Mouse (Mus musculus): ENCODE results near the gene Morn1. TPM values are rescaled to one million over a fixed set of nuclear protein-coding genes. Genes with fewer than 3 reads are reported as not detected.

Gene Morn1
- polyA plus RNA-seq, 1 experiment from 2014 or later = 6.3 TPM

DNA sequence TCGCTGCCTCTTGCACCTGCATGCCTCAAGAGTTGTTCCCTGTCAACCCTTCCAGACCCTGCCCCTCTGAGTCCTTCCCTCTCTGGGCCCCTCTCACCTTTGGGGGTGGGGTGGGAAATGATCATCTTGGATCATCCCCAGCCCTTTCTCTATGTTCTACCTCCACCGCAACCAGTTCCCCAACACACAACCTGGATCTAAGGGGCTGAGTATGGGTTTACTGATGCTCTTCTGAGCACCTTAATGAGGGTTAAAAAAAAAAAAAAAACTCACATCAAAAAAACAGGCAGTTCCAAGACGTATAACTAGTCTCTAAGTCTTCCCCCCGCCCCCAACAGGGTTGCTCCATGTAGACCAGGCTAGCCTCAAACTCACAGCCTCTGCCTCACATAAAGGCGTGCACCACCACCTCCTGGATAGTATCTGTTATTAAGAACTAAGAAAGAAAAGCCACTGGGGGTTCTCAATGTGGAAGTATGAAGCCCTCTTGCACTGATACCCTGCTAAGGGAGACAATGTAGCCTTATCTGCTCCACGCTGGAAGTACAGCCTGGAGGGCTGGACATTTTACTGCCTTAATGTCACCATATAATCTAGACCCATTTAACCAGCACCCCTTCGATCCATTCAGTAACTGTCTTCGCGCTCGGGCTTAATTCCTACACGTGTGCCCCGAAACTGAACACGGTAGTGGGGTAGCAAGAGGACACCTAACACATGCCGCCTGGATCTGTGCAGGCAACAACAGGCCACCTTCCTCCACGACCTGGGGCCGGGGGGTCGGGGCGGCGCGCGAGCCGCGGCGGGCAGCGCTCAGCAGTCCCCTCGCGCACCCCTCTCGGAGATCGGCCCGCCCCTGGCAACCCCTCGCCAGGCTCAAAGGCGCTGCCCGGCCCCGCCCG, 920 bp upstream of the Morn1 start:
- WGBS = 6% methylated on average over 35 of the region's 35 CpGs
- 0 out of 2 replicates have a peak, but pooled peaks have one; percentile 0 for ATAC-seq (ENCODE audit: low read depth)
- Histone ChIP-seq H3K36me3 (ENCODE audit: control insufficient read depth, insufficient read depth, low read length) (peaks cover 5% of the 10 kb centered on the region), H3K4me1 (ENCODE audit: control insufficient read depth, insufficient read depth, low read length) (peaks cover 16% of the 10 kb centered on the region), H3K4me2 (ENCODE audit: low read depth, low read length) (peak overlapping the region; percentile 66), H3K27ac (ENCODE audit: low read depth, low read length) (peak overlapping the region; percentile 79), H3K27me3 (ENCODE audit: control insufficient read depth, insufficient read depth, low read length) (no peaks in the 10 kb centered on the region; the same call in 1 of the 2 replicates), H3K4me3 (ENCODE audit: low read depth, low read length) (peak overlapping the region; percentile 78), H3K9ac (replicated peaks; ENCODE audit: low read depth, low read length) (peak overlapping the region; percentile 80), H3K9me3 (ENCODE audit: control insufficient read depth, low read length) (no peaks in the 10 kb centered on the region)

GRCm38 (mm10) chr4:155089241-155089640, 2.9 kb downstream of the Morn1 start:
- no peak overlapping the region for H3K4me3 ChIP-seq (ENCODE audit: low read depth, low read length)
- no peaks in the 10 kb centered on the region; the same call in 1 of the 2 replicates for H3K36me3 ChIP-seq (ENCODE audit: control insufficient read depth, insufficient read depth, low read length)
- no peaks in the 10 kb centered on the region; the same call in 1 of the 2 replicates for H3K27me3 ChIP-seq (ENCODE audit: control insufficient read depth, insufficient read depth, low read length)
- H3K27ac ChIP-seq (ENCODE audit: low read depth, low read length) = no peak overlapping the region
- peaks cover 16% of the 10 kb centered on the region for H3K4me1 ChIP-seq (ENCODE audit: control insufficient read depth, insufficient read depth, low read length)
- no peak overlapping the region for H3K9ac ChIP-seq (replicated peaks; ENCODE audit: low read depth, low read length)
- H3K9me3 ChIP-seq (ENCODE audit: control insufficient read depth, low read length) = no peaks in the 10 kb centered on the region
- WGBS = 92% methylated on average over 5 of the region's 5 CpGs
- no peak for ATAC-seq (ENCODE audit: low read depth)
- no peak overlapping the region for H3K4me2 ChIP-seq (ENCODE audit: low read depth, low read length)

DNA sequence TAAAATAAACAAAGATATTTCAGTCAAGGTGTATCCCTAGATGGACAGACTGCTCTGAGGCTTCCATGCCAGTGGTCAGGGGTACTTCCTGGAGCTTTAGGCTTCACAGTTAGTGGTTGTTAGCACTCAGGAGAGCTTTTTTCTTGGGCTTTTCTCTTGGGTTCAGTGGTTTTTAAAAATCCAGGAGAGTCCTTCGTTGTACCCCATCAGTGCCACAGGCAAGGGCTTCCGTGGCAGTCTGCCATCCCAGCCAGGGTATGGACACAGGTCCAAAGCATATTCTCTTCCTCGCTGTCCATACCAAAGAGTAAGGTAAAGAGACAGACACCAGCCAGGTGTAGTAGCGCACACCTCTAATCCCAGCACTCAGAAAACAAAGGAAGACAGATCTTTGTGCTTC, 3.8 kb downstream of the Morn1 start:
- Histone ChIP-seq H3K27me3 (ENCODE audit: control insufficient read depth, insufficient read depth, low read length) (no peaks in the 10 kb centered on the region; the same call in 1 of the 2 replicates), H3K4me3 (ENCODE audit: low read depth, low read length) (no peak overlapping the region), H3K4me1 (ENCODE audit: control insufficient read depth, insufficient read depth, low read length) (peaks cover 11% of the 10 kb centered on the region), H3K36me3 (ENCODE audit: control insufficient read depth, insufficient read depth, low read length) (no peaks in the 10 kb centered on the region; the same call in 1 of the 2 replicates), H3K9ac (replicated peaks; ENCODE audit: low read depth, low read length) (no peak overlapping the region), H3K27ac (ENCODE audit: low read depth, low read length) (no peak overlapping the region), H3K4me2 (ENCODE audit: low read depth, low read length) (no peak overlapping the region), H3K9me3 (ENCODE audit: control insufficient read depth, low read length) (no peaks in the 10 kb centered on the region)
- 94% methylated on average over 4 of the region's 4 CpGs for WGBS
- no peak for ATAC-seq (ENCODE audit: low read depth)

- Histone ChIP-seq H3K36me3 (ENCODE audit: control insufficient read depth, insufficient read depth, low read length) (no peaks in the 10 kb centered on the region; the same call in 1 of the 2 replicates), H3K4me3 (ENCODE audit: low read depth, low read length) (no peak overlapping the region), H3K9ac (replicated peaks; ENCODE audit: low read depth, low read length) (no peak overlapping the region), H3K27me3 (ENCODE audit: control insufficient read depth, insufficient read depth, low read length) (no peaks in the 10 kb centered on the region; the same call in 1 of the 2 replicates), H3K9me3 (ENCODE audit: control insufficient read depth, low read length) (no peaks in the 10 kb centered on the region), H3K27ac (ENCODE audit: low read depth, low read length) (no peak overlapping the region), H3K4me2 (ENCODE audit: low read depth, low read length) (no peak overlapping the region), H3K4me1 (ENCODE audit: control insufficient read depth, insufficient read depth, low read length) (peaks cover 8% of the 10 kb centered on the region)
- ATAC-seq (ENCODE audit: low read depth) = no peak
- 94% methylated on average over 13 of the region's 13 CpGs for WGBS
Observed at GRCm38 (mm10) chr4:155090688-155091449, 4.5 kb downstream of the Morn1 start.

DNA sequence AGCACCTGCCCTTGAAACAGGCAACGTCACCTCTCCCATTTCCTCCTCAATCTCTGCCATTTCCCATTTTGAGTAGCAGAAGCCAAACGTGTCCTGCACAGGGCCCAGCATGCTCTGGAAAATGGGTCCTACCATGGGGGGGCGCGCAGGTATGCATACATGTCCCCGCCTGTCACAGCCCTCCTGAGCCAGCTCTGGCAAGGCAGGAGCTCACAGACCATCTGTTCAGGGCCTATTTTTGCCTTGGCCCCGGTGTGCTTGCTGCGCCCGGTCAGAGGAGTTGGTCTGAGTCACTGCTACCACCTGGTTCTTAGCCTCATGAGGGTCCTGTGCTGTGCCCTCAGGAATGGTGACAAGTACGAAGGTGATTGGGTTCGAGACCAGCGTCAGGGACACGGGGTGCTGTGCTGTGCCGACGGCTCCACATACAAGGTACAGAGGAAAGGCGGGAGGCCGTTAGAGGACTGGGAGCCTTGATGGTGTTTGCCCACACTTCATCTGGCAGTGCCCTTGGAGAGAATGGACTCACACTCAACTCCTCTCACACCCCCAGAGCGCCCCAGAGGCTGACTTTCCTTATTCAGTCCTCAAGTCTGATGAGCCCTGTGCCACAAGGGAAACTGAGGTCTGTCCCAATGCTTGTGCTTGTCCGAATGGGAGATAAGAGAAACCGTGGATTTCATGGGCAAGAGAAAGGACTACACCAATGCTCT, 6.5 kb downstream of the Morn1 start:
- Histone ChIP-seq H3K9ac (replicated peaks; ENCODE audit: low read depth, low read length) (no peak overlapping the region), H3K9me3 (ENCODE audit: control insufficient read depth, low read length) (no peaks in the 10 kb centered on the region), H3K27ac (ENCODE audit: low read depth, low read length) (no peak overlapping the region), H3K4me1 (ENCODE audit: control insufficient read depth, insufficient read depth, low read length) (no peaks in the 10 kb centered on the region), H3K27me3 (ENCODE audit: control insufficient read depth, insufficient read depth, low read length) (no peaks in the 10 kb centered on the region), H3K4me3 (ENCODE audit: low read depth, low read length) (no peak overlapping the region), H3K36me3 (ENCODE audit: control insufficient read depth, insufficient read depth, low read length) (no peaks in the 10 kb centered on the region; the same call in 1 of the 2 replicates), H3K4me2 (ENCODE audit: low read depth, low read length) (no peak overlapping the region)
- no peak for ATAC-seq (ENCODE audit: low read depth)
- 94% methylated on average over 19 of the region's 19 CpGs for WGBS

GRCm38 (mm10) chr4:155093431-155094149, 7.2 kb downstream of the Morn1 start:
- no peaks in the 10 kb centered on the region for H3K9me3 ChIP-seq (ENCODE audit: control insufficient read depth, low read length)
- H3K4me3 ChIP-seq (ENCODE audit: low read depth, low read length) = no peak overlapping the region
- no peak overlapping the region for H3K27ac ChIP-seq (ENCODE audit: low read depth, low read length)
- no peaks in the 10 kb centered on the region for H3K27me3 ChIP-seq (ENCODE audit: control insufficient read depth, insufficient read depth, low read length)
- no peak for ATAC-seq (ENCODE audit: low read depth)
- H3K4me1 ChIP-seq (ENCODE audit: control insufficient read depth, insufficient read depth, low read length) = no peaks in the 10 kb centered on the region
- no peaks in the 10 kb centered on the region; the same call in 1 of the 2 replicates for H3K36me3 ChIP-seq (ENCODE audit: control insufficient read depth, insufficient read depth, low read length)
- H3K4me2 ChIP-seq (ENCODE audit: low read depth, low read length) = no peak overlapping the region
- no peak overlapping the region for H3K9ac ChIP-seq (replicated peaks; ENCODE audit: low read depth, low read length)
- WGBS = 85% methylated on average over 7 of the region's 7 CpGs

DNA sequence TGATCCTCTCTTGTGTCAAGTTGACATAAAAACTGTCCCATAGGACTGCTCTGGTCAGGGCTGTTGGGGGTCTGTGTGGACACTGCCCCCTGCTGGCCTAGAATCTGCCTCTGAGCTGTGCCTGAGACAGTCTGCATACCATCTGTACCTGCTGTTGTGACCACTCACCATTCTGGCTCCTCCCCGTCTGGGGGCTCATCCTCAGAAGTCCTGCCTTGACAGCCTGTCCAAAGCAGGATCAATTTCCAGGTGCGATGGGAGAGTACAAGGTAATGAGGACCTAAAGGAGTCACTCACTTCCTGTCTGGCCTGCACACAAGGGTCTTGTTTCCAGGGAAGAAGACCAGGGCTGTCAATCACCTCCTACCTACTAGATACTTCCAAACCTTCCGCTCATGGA, 8.2 kb downstream of the Morn1 start:
- H3K4me1 ChIP-seq (ENCODE audit: control insufficient read depth, insufficient read depth, low read length) = no peaks in the 10 kb centered on the region
- H3K36me3 ChIP-seq (ENCODE audit: control insufficient read depth, insufficient read depth, low read length) = no peaks in the 10 kb centered on the region; the same call in 1 of the 2 replicates
- ATAC-seq (ENCODE audit: low read depth) = peak; percentile 47; the same call in 1 of the 2 replicates

GRCm38 (mm10) chr4:155095238-155095900, 9.0 kb downstream of the Morn1 start:
- no peaks in the 10 kb centered on the region for H3K36me3 ChIP-seq (ENCODE audit: control insufficient read depth, insufficient read depth, low read length)
- no peak overlapping the region for H3K9ac ChIP-seq (replicated peaks; ENCODE audit: low read depth, low read length)
- no peaks in the 10 kb centered on the region for H3K27me3 ChIP-seq (ENCODE audit: control insufficient read depth, insufficient read depth, low read length)
- H3K4me1 ChIP-seq (ENCODE audit: control insufficient read depth, insufficient read depth, low read length) = no peaks in the 10 kb centered on the region
- ATAC-seq (ENCODE audit: low read depth) = peak; percentile 85
- WGBS = 32% methylated on average over 8 of the region's 8 CpGs
- H3K4me2 ChIP-seq (ENCODE audit: low read depth, low read length) = no peak overlapping the region
- H3K9me3 ChIP-seq (ENCODE audit: control insufficient read depth, low read length) = no peaks in the 10 kb centered on the region
- H3K27ac ChIP-seq (ENCODE audit: low read depth, low read length) = 0 out of 2 replicates have a peak overlapping the region, but pooled peaks have one; percentile 34
- no peak overlapping the region for H3K4me3 ChIP-seq (ENCODE audit: low read depth, low read length)

More for the DNA sequence above, 8.2 kb downstream of the Morn1 start:
- H3K9ac ChIP-seq (replicated peaks; ENCODE audit: low read depth, low read length) = no peak overlapping the region
- H3K9me3 ChIP-seq (ENCODE audit: control insufficient read depth, low read length) = no peaks in the 10 kb centered on the region
- H3K27me3 ChIP-seq (ENCODE audit: control insufficient read depth, insufficient read depth, low read length) = no peaks in the 10 kb centered on the region
- 0 out of 2 replicates have a peak overlapping the region, but pooled peaks have one; percentile 34 for H3K27ac ChIP-seq (ENCODE audit: low read depth, low read length)
- WGBS = 78% methylated on average over 3 of the region's 3 CpGs
- no peak overlapping the region for H3K4me3 ChIP-seq (ENCODE audit: low read depth, low read length)
- H3K4me2 ChIP-seq (ENCODE audit: low read depth, low read length) = no peak overlapping the region
